Mouse (Mus musculus): ENCODE measurements around the gene Dus1l. TPM values are rescaled to one million over a fixed set of nuclear protein-coding genes. Genes with fewer than 3 reads are reported as not detected.

The Dus1l gene
- total and polyA plus RNA-seq, 3 experiments = 98.7 to 155 (median 120) TPM

GRCm38 (mm10) chr11:120823956-120824786, 28.0 kb upstream of the Dus1l start, which contains the start of gene Fasn:
Gene Fasn, minus strand, starts transcription at chr11:120824547.
- peaks cover 33% of the 10 kb centered on the region for H3K79me2 ChIP-seq (replicated peaks; ENCODE audit: control insufficient read depth, extremely low read depth, insufficient read depth, poor library complexity, severe bottlenecking)
- peaks cover 26 to 50% of the 10 kb centered on the region in 2 experiments for H3K4me1 ChIP-seq (ENCODE audit: control insufficient read depth in 1 of 2, insufficient read depth in 2 of 2)
- dilution Hi-C loops (cut with MboI; ENCODE audit: extremely low pct_ligation_motif_present, extremely low pct_unique_long_range_greater_than_20kb, low sequenced_read_pairs) (no loop called here), in situ Hi-C loops (cut with MboI; ENCODE audit: low pct_ligation_motif_present, low pct_unique_long_range_greater_than_20kb, low sequenced_read_pairs) (loop anchor here (5.0 kb wide), 1 partner anchor 63 kb away; no protein-coding TSS in a partner anchor)
- H3K4me2 ChIP-seq (ENCODE audit: insufficient read depth, low read depth, poor library complexity, severe bottlenecking) = peak within 1 kb of the TSS; percentile 83
- H3K9ac ChIP-seq (ENCODE audit: insufficient read depth, low read depth) = peak within 1 kb of the TSS; percentile 80
- no peaks in the 10 kb centered on the region for H3K27me3 ChIP-seq (replicated peaks)
- H3K36me3 ChIP-seq (replicated peaks in 1 of 2; ENCODE audit: control insufficient read depth in 1 of 2, insufficient read depth in 1 of 2, low read length in 1 of 2) = peaks cover 25 to 39% of the 10 kb centered on the region in 2 experiments
- DNase-seq (ENCODE audit: extremely low read depth) = peak; percentile 95
- H3K9me3 ChIP-seq (replicated peaks; ENCODE audit: low read length) = no peaks in the 10 kb centered on the region
- peak within 1 kb of the TSS; percentile 75 to 97 (median 89) for H3K4me3 ChIP-seq (replicated peaks in 1 of 3; ENCODE audit: low read depth in 2 of 3, low read length in 2 of 3, poor library complexity in 1 of 3)
- H3K27ac ChIP-seq (ENCODE audit: insufficient read depth, low read depth) = peak within 1 kb of the TSS; percentile 67
- TF ChIP-seq MEF2A (IDR thresholded peaks at IDR 0.05; ENCODE audit: borderline replicate concordance, low read depth, low read length) (peak; percentile 68; the same call in 1 of the 2 replicates), RCOR1 (conservative IDR thresholded peaks at IDR 0.05; ENCODE audit: low read depth, low read length) (0 out of 2 replicates have a peak, but pooled peaks have one; percentile 74), MAZ (IDR thresholded peaks at IDR 0.05; ENCODE audit: low read depth, low read length) (no peak; the same call in 1 of the 2 replicates), PAX5 (IDR thresholded peaks at IDR 0.05; ENCODE audit: low read length) (no peak), IRF4 (IDR thresholded peaks at IDR 0.05; ENCODE audit: low read depth, low read length) (peak; percentile 46; the same call in 1 of the 2 replicates), TBP (conservative IDR thresholded peaks at IDR 0.05; ENCODE audit: low read depth, low read length) (peak; percentile 96), BHLHE40 (IDR thresholded peaks at IDR 0.05; ENCODE audit: low read depth, low read length) (no peak; the same call in 1 of the 2 replicates), MAX (IDR thresholded peaks at IDR 0.05; ENCODE audit: low read length) (peak; percentile 73), UBTF (IDR thresholded peaks at IDR 0.05; ENCODE audit: low read depth, low read length) (peak; percentile 98), ETS1 (conservative IDR thresholded peaks at IDR 0.05; ENCODE audit: low read depth, low read length) (no peak), ELF1 (IDR thresholded peaks at IDR 0.05; ENCODE audit: low read depth, low read length) (peak; percentile 52), MAFK (IDR thresholded peaks at IDR 0.05; ENCODE audit: insufficient replicate concordance, low read length) (no peak), EP300 (IDR thresholded peaks at IDR 0.05; ENCODE audit: low read length) (no peak; the same call in 1 of the 2 replicates), JUND (conservative IDR thresholded peaks at IDR 0.05; ENCODE audit: low read depth, low read length) (no peak), CHD1 (IDR thresholded peaks at IDR 0.05; ENCODE audit: low read depth, low read length) (peak; percentile 82; the same call in 1 of the 2 replicates), TCF12 (IDR thresholded peaks at IDR 0.05; ENCODE audit: low read depth, low read length) (peak; percentile 98), MYC (IDR thresholded peaks at IDR 0.05; ENCODE audit: low read depth, low read length) (0 out of 2 replicates have a peak, but pooled peaks have one; percentile 76), KAT2A (IDR thresholded peaks at IDR 0.05; ENCODE audit: insufficient replicate concordance, low read length) (0 out of 2 replicates have a peak, but pooled peaks have one; percentile 63), NELFE (IDR thresholded peaks at IDR 0.05; ENCODE audit: low read depth, low read length) (peak; percentile 100), ZC3H11A (IDR thresholded peaks at IDR 0.05; ENCODE audit: low read depth, low read length) (no peak), SIN3A (IDR thresholded peaks at IDR 0.05; ENCODE audit: low read length) (peak; percentile 93), NRF1 (IDR thresholded peaks at IDR 0.05; ENCODE audit: low read depth, low read length) (peak; percentile 89), MXI1 (IDR thresholded peaks at IDR 0.05; ENCODE audit: low read depth, low read length) (peak; percentile 93), SMC3 (IDR thresholded peaks at IDR 0.05; ENCODE audit: low read depth, low read length) (no peak; the same call in 1 of the 2 replicates), ZNF384 (IDR thresholded peaks at IDR 0.05; ENCODE audit: low read depth, low read length) (no peak), USF1 (IDR thresholded peaks at IDR 0.05; ENCODE audit: low read depth, low read length) (no peak), GABPA (IDR thresholded peaks at IDR 0.05; ENCODE audit: insufficient replicate concordance, low read depth, low read length) (no peak), RAD21 (IDR thresholded peaks at IDR 0.05; ENCODE audit: low read depth, low read length) (peak; percentile 0), JUN (IDR thresholded peaks at IDR 0.05; ENCODE audit: insufficient read depth, low read depth, low read length) (no peak), E2F4 (IDR thresholded peaks at IDR 0.05; ENCODE audit: insufficient replicate concordance, low read depth, low read length) (0 out of 2 replicates have a peak, but pooled peaks have one; percentile 39), USF2 (conservative IDR thresholded peaks at IDR 0.05; ENCODE audit: low read depth, low read length) (no peak), ZKSCAN1 (IDR thresholded peaks at IDR 0.05; ENCODE audit: borderline replicate concordance, low read depth, low read length) (no peak), ZMIZ1 (IDR thresholded peaks at IDR 0.05; ENCODE audit: low read depth, low read length) (peak; percentile 99), POLR2A (IDR thresholded peaks at IDR 0.05; ENCODE audit: low read depth, low read length) (peak; percentile 99), HCFC1 (IDR thresholded peaks at IDR 0.05; ENCODE audit: low read depth, low read length) (peak; percentile 7), POLR2AphosphoS2 (IDR thresholded peaks at IDR 0.05; ENCODE audit: low read depth, low read length) (peak; percentile 99), CTCF (conservative IDR thresholded peaks at IDR 0.05 in 1 of 2, IDR thresholded peaks at IDR 0.05 in 1 of 2; ENCODE audit: low read depth in 2 of 2, low read length in 2 of 2) (peak in 1 of 2 experiments; percentile 67; a peak in 2 of 4 replicates)
